Mouse (Mus musculus): ENCODE results near the gene Tmprss3. TPM values are rescaled to one million over a fixed set of nuclear protein-coding genes. Genes with fewer than 3 reads are reported as not detected.

Gene Tmprss3
- polyA plus RNA-seq, 1 experiment from 2014 or later, result not detected

DNA sequence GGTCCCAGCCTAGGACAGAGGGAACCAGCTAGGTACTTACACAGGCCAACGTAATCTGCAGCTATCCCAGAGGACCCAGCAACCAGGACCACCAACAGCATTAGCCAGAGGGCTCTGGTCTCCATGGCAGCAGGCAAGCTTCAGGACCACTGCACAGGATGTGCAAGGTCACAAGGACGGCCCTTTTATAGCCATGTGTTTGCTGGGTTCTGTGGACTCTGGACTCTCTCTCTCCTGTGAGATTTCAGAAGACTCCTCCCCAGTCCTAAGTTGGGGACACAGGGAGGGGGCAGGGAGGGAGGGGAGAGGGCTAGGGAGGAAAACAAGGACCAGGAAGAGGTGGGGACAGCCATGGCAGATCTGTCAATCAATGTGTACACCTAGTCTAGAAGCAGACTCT is 69.3 kb downstream of the Tmprss3 start, which contains the start of gene Tff3:
Tff3 (minus strand) TSS at position 195 of the 400 bp plus-strand sequence.
- Histone ChIP-seq H3K9me3 (no peaks in the 10 kb centered on the region), H3K9ac (no peak within 1 kb of the TSS), H3K4me2 (no peak within 1 kb of the TSS), H3K4me3 (no peak within 1 kb of the TSS), H3K27me3 (no peaks in the 10 kb centered on the region), H3K36me3 (no peaks in the 10 kb centered on the region), H3K27ac (replicated peaks) (no peak within 1 kb of the TSS), H3K4me1 (replicated peaks) (peaks cover 8% of the 10 kb centered on the region)
- 13% methylated on average over 2 of the region's 2 CpGs for WGBS
- ATAC-seq (ENCODE audit: low FRiP score, low read depth), result no peak

Other genes starting within 250 kb of the Tmprss3 start
- not detected in 2 replicates for gene Umodl1, start 244.3 kb downstream of the Tmprss3 start, polyA plus RNA-seq (2015; fragmentation: Nextera tagmentation; extraction: Ambion mirVana)
- 19.9 TPM in 2 replicates for gene Abcg1, start 141.3 kb downstream of the Tmprss3 start, polyA plus RNA-seq (2015; fragmentation: Nextera tagmentation; extraction: Ambion mirVana)
- gene Tff3, start 69.3 kb downstream of the Tmprss3 start, polyA plus RNA-seq (2015; fragmentation: Nextera tagmentation; extraction: Ambion mirVana), result 2.4 and 3.2 TPM in 2 replicates
- gene Tff2, start 54.7 kb downstream of the Tmprss3 start, polyA plus RNA-seq (2015; fragmentation: Nextera tagmentation; extraction: Ambion mirVana), result not detected in 2 replicates
- not detected in 2 replicates for gene Tff1, start 33.7 kb downstream of the Tmprss3 start, polyA plus RNA-seq (2015; fragmentation: Nextera tagmentation; extraction: Ambion mirVana)
- 0.09 TPM in 1 of 2 replicates, not detected in the other for gene Ubash3a, start 8.9 kb upstream of the Tmprss3 start, polyA plus RNA-seq (2015; fragmentation: Nextera tagmentation; extraction: Ambion mirVana)
- 5.9 and 7.5 TPM in 2 replicates for gene Rsph1, start 78.4 kb upstream of the Tmprss3 start, polyA plus RNA-seq (2015; fragmentation: Nextera tagmentation; extraction: Ambion mirVana)
- 9.4 and 13.4 TPM in 2 replicates for gene Slc37a1, start 87.8 kb upstream of the Tmprss3 start, polyA plus RNA-seq (2015; fragmentation: Nextera tagmentation; extraction: Ambion mirVana)
- gene Pde9a, start 187.2 kb upstream of the Tmprss3 start, polyA plus RNA-seq (2015; fragmentation: Nextera tagmentation; extraction: Ambion mirVana), result 28.1 and 34.2 TPM in 2 replicates

All from hindbrain, embryonic 15.5 days (tissue).